Mouse (Mus musculus) hindbrain, embryonic 11.5 days (tissue): Measurements from ENCODE around the gene Lin37. TPM values are rescaled to one million over a fixed set of nuclear protein-coding genes. Genes with fewer than 3 reads are reported as not detected.

Experiments used
- ATAC-seq: fragments of 200-750 bp; cut with Nextera tagmentation; 2 replicates; pipeline ENCODE4 v1.8.0; 2017; ENCODE audit warnings: mild to moderate bottlenecking, moderate TSS enrichment, moderate library complexity; ENCODE audit not compliant: low FRiP score
- DNase-seq: peaks from one replicate; pipeline ENCODE4 v3.0.0-alpha.2; 2015; ENCODE audit warnings: low spot score
- H3K27ac ChIP-seq: fragments of 300-500 bp; sonication (generic); 2 replicates; pipeline ENCODE4 v1.5.1; 2014; ENCODE audit warnings: mild to moderate bottlenecking, low read depth, low read length
- H3K27me3 ChIP-seq: fragments of 300-500 bp; sonication (generic); 2 replicates; pipeline ENCODE4 v1.6.1; 2014; ENCODE audit warnings: mild to moderate bottlenecking, low read length, moderate library complexity, mixed read lengths; ENCODE audit not compliant: control insufficient read depth, insufficient read depth
- H3K36me3 ChIP-seq: fragments of 300-500 bp; sonication (generic); 2 replicates; pipeline ENCODE4 v1.6.1; 2014; ENCODE audit warnings: mild to moderate bottlenecking, low read length, moderate library complexity, mixed read lengths; ENCODE audit not compliant: control insufficient read depth, insufficient read depth
- H3K4me1 ChIP-seq: fragments of 300-500 bp; sonication (generic); replicated peaks from 2 replicates; pipeline ENCODE4 v1.6.1; 2014; ENCODE audit warnings: low read length, mixed read lengths; ENCODE audit not compliant: control insufficient read depth, insufficient read depth
- H3K4me2 ChIP-seq: fragments of 300-500 bp; sonication (generic); replicated peaks from 2 replicates; pipeline ENCODE4 v1.6.1; 2014; ENCODE audit warnings: mild to moderate bottlenecking, low read depth, low read length
- H3K4me3 ChIP-seq: fragments of 300-500 bp; sonication (generic); 2 replicates; pipeline ENCODE4 v1.5.1; 2014; ENCODE audit warnings: low read depth, low read length
- H3K9ac ChIP-seq: fragments of 300-500 bp; sonication (generic); 2 replicates; pipeline ENCODE4 v1.6.1; 2014; ENCODE audit warnings: low read depth, low read length
- H3K9me3 ChIP-seq: fragments of 300-500 bp; sonication (generic); 2 replicates; pipeline ENCODE4 v1.6.1; 2016; ENCODE audit warnings: low read length; ENCODE audit not compliant: control insufficient read depth
- WGBS: fragments of 180-500 bp; shearing (Covaris S2); extraction: QIAGEN DNeasy Blood & Tissue Kit; methylation state at CpG from one replicate; pipeline ENCODE4 v1.1.7; 2014; 5-methylcytosine and 5-hydroxymethylcytosine counted together
- polyA plus RNA-seq: library from polyadenylated mRNA; unstranded; fragments of >200 nt; fragmentation: Nextera tagmentation; extraction: Ambion mirVana; gene quantifications from 2 replicates; pipeline ENCODE4 v1.2.1, GENCODE M21; 2014

The Lin37 gene
- polyA plus RNA-seq, 1 experiment from 2014 or later: 48.3 TPM

GRCm38 (mm10) chr7:30526981-30527380 is 32.7 kb downstream of the Lin37 start:
- no peak overlapping the region for H3K27ac ChIP-seq
- DNase-seq: no peak
- no peaks in the 10 kb centered on the region for H3K9me3 ChIP-seq
- peaks cover 32% of the 10 kb centered on the region for H3K36me3 ChIP-seq
- no peak overlapping the region for H3K4me2 ChIP-seq
- H3K9ac ChIP-seq: no peak overlapping the region
- ATAC-seq: no peak
- no peak overlapping the region for H3K4me3 ChIP-seq
- whole genome bisulfite sequencing: 81% methylated on average over 14 of the region's 14 CpGs
- H3K27me3 ChIP-seq: 0 out of 2 replicates have a peak, but pooled peaks cover 2% of the 10 kb centered on the region
- 0 out of 2 replicates have a peak, but pooled peaks cover 6% of the 10 kb centered on the region for H3K4me1 ChIP-seq

- ATAC-seq (no peak), DNase-seq (no peak)
- Histone ChIP-seq H3K9me3 (no peaks in the 10 kb centered on the region), H3K36me3 (peaks cover 27% of the 10 kb centered on the region), H3K27me3 (0 out of 2 replicates have a peak, but pooled peaks cover 2% of the 10 kb centered on the region), H3K27ac (no peak overlapping the region), H3K9ac (0 out of 2 replicates have a peak overlapping the region, but pooled peaks have one; percentile 23), H3K4me3 (no peak overlapping the region), H3K4me1 (0 out of 2 replicates have a peak, but pooled peaks cover 4% of the 10 kb centered on the region), H3K4me2 (no peak overlapping the region)
- 22% methylated on average over 17 of the region's 17 CpGs for WGBS
These were observed 33.2 kb downstream of the Lin37 start for GRCm38 (mm10) chr7:30526399-30526798.

- 0 out of 2 replicates have a peak overlapping the region, but pooled peaks have one; percentile 23 for H3K9ac ChIP-seq
- peaks cover 24% of the 10 kb centered on the region for H3K36me3 ChIP-seq
- no peak overlapping the region for H3K4me3 ChIP-seq
- no peak for ATAC-seq
- DNase-seq: no peak
- no peak overlapping the region for H3K27ac ChIP-seq
- H3K4me1 ChIP-seq: 0 out of 2 replicates have a peak, but pooled peaks cover 5% of the 10 kb centered on the region
- H3K27me3 ChIP-seq: 0 out of 2 replicates have a peak, but pooled peaks cover 2% of the 10 kb centered on the region
- no peaks in the 10 kb centered on the region for H3K9me3 ChIP-seq
- 36% methylated on average over 10 of the region's 10 CpGs for WGBS
- H3K4me2 ChIP-seq: no peak overlapping the region
These were observed 33.7 kb downstream of the Lin37 start for GRCm38 (mm10) chr7:30525954-30526353.

GRCm38 (mm10) chr7:30524487-30524886 is 35.2 kb downstream of the Lin37 start:
- no peak for ATAC-seq
- Histone ChIP-seq H3K4me2 (no peak overlapping the region), H3K9ac (no peak overlapping the region), H3K27ac (no peak overlapping the region), H3K9me3 (no peaks in the 10 kb centered on the region), H3K4me3 (no peak overlapping the region), H3K36me3 (peaks cover 21% of the 10 kb centered on the region), H3K27me3 (0 out of 2 replicates have a peak, but pooled peaks cover 2% of the 10 kb centered on the region), H3K4me1 (0 out of 2 replicates have a peak, but pooled peaks cover 5% of the 10 kb centered on the region)
- no peak for DNase-seq
- 86% methylated on average over 6 of the region's 6 CpGs for WGBS

- Histone ChIP-seq H3K36me3 (peaks cover 13% of the 10 kb centered on the region), H3K4me2 (no peak overlapping the region)
- 78% methylated on average over 10 of the region's 10 CpGs for WGBS
These were observed 36.8 kb downstream of the Lin37 start for GRCm38 (mm10) chr7:30522871-30523270.

GRCm38 (mm10) chr7:30520856-30521255 is 38.8 kb downstream of the Lin37 start:
- Histone ChIP-seq H3K36me3 (peaks cover 8% of the 10 kb centered on the region; the same call in 1 of the 2 replicates), H3K9me3 (no peaks in the 10 kb centered on the region), H3K4me3 (no peak overlapping the region), H3K9ac (no peak overlapping the region), H3K27me3 (0 out of 2 replicates have a peak, but pooled peaks cover 2% of the 10 kb centered on the region), H3K27ac (no peak overlapping the region), H3K4me1 (0 out of 2 replicates have a peak, but pooled peaks cover 2% of the 10 kb centered on the region), H3K4me2 (no peak overlapping the region)
- ATAC-seq (no peak), DNase-seq (no peak)
- WGBS: 76% methylated on average over 5 of the region's 5 CpGs

More at GRCm38 (mm10) chr7:30522871-30523270, 36.8 kb downstream of the Lin37 start:
- H3K9me3 ChIP-seq: no peaks in the 10 kb centered on the region
- H3K27me3 ChIP-seq: 0 out of 2 replicates have a peak, but pooled peaks cover 2% of the 10 kb centered on the region
- 0 out of 2 replicates have a peak, but pooled peaks cover 5% of the 10 kb centered on the region for H3K4me1 ChIP-seq
- no peak for ATAC-seq
- no peak overlapping the region for H3K9ac ChIP-seq
- no peak overlapping the region for H3K4me3 ChIP-seq
- no peak overlapping the region for H3K27ac ChIP-seq
- DNase-seq: no peak

- Histone ChIP-seq H3K9ac (no peak overlapping the region), H3K27me3 (0 out of 2 replicates have a peak, but pooled peaks cover 2% of the 10 kb centered on the region), H3K4me2 (no peak overlapping the region), H3K36me3 (peaks cover 8% of the 10 kb centered on the region; the same call in 1 of the 2 replicates), H3K27ac (no peak overlapping the region), H3K9me3 (no peaks in the 10 kb centered on the region), H3K4me3 (no peak overlapping the region), H3K4me1 (0 out of 2 replicates have a peak, but pooled peaks cover 2% of the 10 kb centered on the region)
- DNase-seq (no peak), ATAC-seq (peak; percentile 26; the same call in 1 of the 2 replicates)
- 57% methylated on average over 4 of the region's 4 CpGs for WGBS
These were observed 39.2 kb downstream of the Lin37 start for GRCm38 (mm10) chr7:30520396-30520795.

GRCm38 (mm10) chr7:30518325-30518724 is 41.3 kb downstream of the Lin37 start:
- no peak for DNase-seq
- H3K36me3 ChIP-seq: peaks cover 4% of the 10 kb centered on the region; the same call in 1 of the 2 replicates
- no peaks in the 10 kb centered on the region for H3K9me3 ChIP-seq
- no peak overlapping the region for H3K9ac ChIP-seq
- H3K4me1 ChIP-seq: 0 out of 2 replicates have a peak, but pooled peaks cover 2% of the 10 kb centered on the region
- no peaks in the 10 kb centered on the region for H3K27me3 ChIP-seq
- no peak overlapping the region for H3K4me2 ChIP-seq
- ATAC-seq: no peak
- 49% methylated on average over 8 of the region's 8 CpGs for WGBS
- no peak overlapping the region for H3K27ac ChIP-seq
- H3K4me3 ChIP-seq: no peak overlapping the region
